8 mouse cellular contexts compared by ENCODE assay signal in the genomic region with DNA sequence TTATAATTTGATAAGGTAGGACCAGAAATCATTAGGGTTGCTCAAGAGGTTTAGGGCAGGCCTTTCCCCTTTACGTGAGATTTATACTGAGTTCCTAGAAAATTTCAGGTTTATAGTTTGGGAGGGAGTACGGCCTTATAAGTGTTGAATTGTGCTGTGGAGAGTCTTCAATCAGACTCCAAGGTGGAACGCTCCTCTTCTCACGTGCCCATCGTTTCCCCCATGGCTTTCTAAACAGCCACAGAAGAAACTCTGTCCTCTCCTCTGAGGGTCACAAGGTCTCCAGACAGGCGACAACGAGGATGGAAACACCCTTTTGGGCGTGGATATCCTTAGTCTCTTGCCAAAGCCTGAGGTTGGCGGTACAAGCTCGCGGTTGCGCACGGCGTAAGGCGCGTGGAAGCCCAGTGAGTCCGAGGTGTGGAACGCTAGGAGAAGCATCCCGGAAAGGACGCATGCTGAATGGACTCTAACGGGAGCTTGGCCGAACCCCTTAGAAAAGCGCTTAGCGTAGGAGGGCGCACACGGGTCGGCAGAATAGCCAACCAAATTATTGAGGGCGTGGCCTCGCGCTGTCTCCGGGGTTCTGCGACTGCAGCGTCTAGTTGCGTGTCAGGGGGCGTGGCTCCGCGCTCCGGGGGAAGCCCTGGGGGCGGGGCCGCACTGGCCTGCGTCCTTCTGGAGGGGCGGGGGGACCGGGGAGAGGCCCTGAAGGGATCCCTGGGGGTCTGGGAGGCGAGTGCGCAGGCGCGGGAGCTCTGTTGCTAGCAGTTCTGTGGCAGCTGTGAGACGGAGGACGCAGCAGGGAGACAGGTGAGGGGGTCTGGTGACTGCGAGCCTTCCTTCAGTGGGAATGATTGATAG. TPM values are rescaled to one million over a fixed set of nuclear protein-coding genes. Genes with fewer than 3 reads are reported as not detected.
DNase-seq lines count a peak whose midpoint lies in the region; ATAC-seq and TF ChIP-seq lines count a peak whose summit lies in the region.

A gene (plus strand): TSS at position 738 of the 864 bp plus-strand sequence.

- peak; percentile 99 for DNase-seq in gastrocnemius, postnatal 10 days
- DNase-seq in left cerebral cortex, postnatal 10 days (ENCODE audit: extremely low spot score in 1 of 2, low spot score in 2 of 2) = peak; percentile 97 to 100
- peak; percentile 97 for DNase-seq in right cerebral cortex, postnatal 25 days
- DNase-seq in urinary bladder, postnatal 4 days (ENCODE audit: low spot score in 2 of 2) = peak; percentile 97 to 98

- no peak for TF ChIP-seq CTCF in cortical plate, adult 2 months (IDR thresholded peaks at IDR 0.05; ENCODE audit: extremely low read depth, insufficient read depth, low read length)

- ATAC-seq in activated CD4-positive, CD25-positive, alpha-beta regulatory T cell, adult 4 months = peak; percentile 62
- peak; percentile 66 for ATAC-seq in inflammation-experienced regulatory T-cells, adult 6 months
- peak; percentile 78 for ATAC-seq in megakaryocyte-erythroid progenitor cell, adult 5-6 weeks (replicated peaks; ENCODE audit: low FRiP score, low TSS enrichment, poor library complexity, severe bottlenecking)

- TF ChIP-seq POLR2A in cortical plate, adult 2 months (IDR thresholded peaks at IDR 0.05; ENCODE audit: extremely low read depth, insufficient read depth, low read length) = peak; percentile 94

- H3K4me3 ChIP-seq in cortical plate, adult 2 months (ENCODE audit: insufficient read depth, low read length) = peak within 1 kb of the TSS; percentile 61

- H3K27ac ChIP-seq in cortical plate, adult 2 months (ENCODE audit: insufficient read depth, low read length) = peak within 1 kb of the TSS; percentile 20

- intact Hi-C loops in left cerebral cortex, postnatal 10 days (cut with DNase I) = loop anchor here (10.0 kb wide), 1 partner anchor 151 kb away; no protein-coding TSS in a partner anchor

- no peaks in the 10 kb centered on the region; the same call in 1 of the 2 replicates for H3K4me1 ChIP-seq in cortical plate, adult 2 months (ENCODE audit: control insufficient read depth, insufficient read depth, low read length)

RNA-seq across cellular contexts. Expression of the gene that starts here (rescaled TPM):
- polyA plus RNA-seq in activated CD4-positive, CD25-positive, alpha-beta regulatory T cell, adult 4 months (2017; shearing (Covaris generic)) = 1 to 10 TPM; 4.1 to 4.6 TPM
- polyA plus RNA-seq in cortical plate, adult 2 months (2012; rRNA removed) = 7.1 and 7.7 TPM in 2 replicates
- 1 to 10 TPM; 3.0 to 3.6 TPM for total RNA-seq in gastrocnemius, postnatal 10 days (2021)
- polyA plus RNA-seq in inflammation-experienced regulatory T-cells, adult 6 months (2017; shearing (Covaris generic)) = 1 to 10 TPM; 3.3 to 7.6 (median 4.7) TPM
- 10 to 100 TPM; 12.4 to 12.5 TPM for total RNA-seq in left cerebral cortex, postnatal 10 days (2021)
- 2.5 and 3.5 TPM in 2 replicates for total RNA-seq in megakaryocyte-erythroid progenitor cell, adult 5-6 weeks (2014; fragmentation: Nextera tagmentation)
- 2.5 and 4.7 TPM in 2 replicates for total RNA-seq in megakaryocyte-erythroid progenitor cell, adult 5-6 weeks (2017)

Comparison
In these comparisons a context has a peak if more than half of its experiments do, and no peak if none do; other contexts are left out.
1. Peak in every context shown above with its lines: DNase-seq, ATAC-seq, H3K4me3 ChIP-seq and H3K27ac ChIP-seq.